Mouse (Mus musculus) heart, adult 2 months (tissue): ENCODE data around the gene Rag1. TPM values are rescaled to one million over a fixed set of nuclear protein-coding genes. Genes with fewer than 3 reads are reported as not detected.

ENCODE experiments used
- DNase-seq, 2 experiments: peaks; one replicate each; pipeline ENCODE4 v3.0.0; 2021
- H3K27ac ChIP-seq: fragments of 200-600 bp; 2 replicates; pipeline ENCODE4 v1.8.1; 2022
- H3K27me3 ChIP-seq: fragments of 200-500 bp; 2 replicates; pipeline ENCODE4 v1.6.1; 2012; ENCODE audit warnings: mild to moderate bottlenecking, low read length, inconsistent platforms, mixed read lengths; ENCODE audit not compliant: control insufficient read depth, insufficient read depth
- H3K36me3 ChIP-seq: fragments of 200-500 bp; 2 replicates; pipeline ENCODE4 v1.6.1; 2012; ENCODE audit warnings: low read length, inconsistent platforms; ENCODE audit not compliant: control insufficient read depth, insufficient read depth
- H3K4me1 ChIP-seq: fragments of 200-500 bp; 2 replicates; pipeline ENCODE4 v1.6.1; 2011; ENCODE audit warnings: low read length; ENCODE audit not compliant: control insufficient read depth, insufficient read depth
- H3K4me3 ChIP-seq: fragments of 200-600 bp; 2 replicates; pipeline ENCODE4 v1.8.1; 2022
- H3K79me2 ChIP-seq: fragments of 200-500 bp; replicated peaks from 2 replicates; pipeline ENCODE4 v1.6.1; 2012; ENCODE audit warnings: mild to moderate bottlenecking, inconsistent platforms, low read length, moderate library complexity, mixed read lengths; ENCODE audit not compliant: control insufficient read depth, insufficient read depth
- H3K9ac ChIP-seq: fragments of 200-500 bp; 2 replicates; pipeline ENCODE4 v1.6.1; 2012; ENCODE audit warnings: low read depth, mild to moderate bottlenecking, control low read depth, inconsistent platforms, low read length, mixed read lengths
- CTCF ChIP-seq: fragments of 200-600 bp; IDR thresholded peaks from 2 replicates; pipeline ENCODE4 v1.8.1; 2022; ENCODE audit warnings: antibody characterized with exemption, mild to moderate bottlenecking, moderate library complexity
- EP300 ChIP-seq: fragments of 200-500 bp; IDR thresholded peaks from 2 replicates; pipeline ENCODE4 v1.6.1; 2011; ENCODE audit warnings: low read depth, low read length, control low read depth; ENCODE audit not compliant: insufficient read depth
- POLR2A ChIP-seq: fragments of 200-500 bp; IDR thresholded peaks from 2 replicates; pipeline ENCODE4 v1.6.1; 2011; ENCODE audit warnings: mild to moderate bottlenecking, low read depth, low read length, control low read depth; ENCODE audit not compliant: insufficient read depth
- WGBS: fragments of 180-500 bp; shearing (Covaris S2); methylation state at CpG from one replicate; pipeline ENCODE4 v1.1.7; 2018; 5-methylcytosine and 5-hydroxymethylcytosine counted together
- intact Hi-C: fragments of 180-260 bp; cut with DNase I; formaldehyde crosslinking; loops from one replicate; pipeline ENCODE4 v1.15.1; 2025
- polyA plus RNA-seq: library from polyadenylated mRNA; depleted of rRNA; stranded (reverse); fragments of >200 nt; gene quantifications from 2 replicates; pipeline ENCODE4 v1.2.3, GENCODE M21; 2012
- total RNA-seq, 2 experiments: library from RNA; stranded (reverse); gene quantifications; 2 replicates each; pipeline ENCODE4 v1.2.3; 2021

Gene Rag1
- total and polyA plus RNA-seq, 3 experiments, result 0.02 to 0.05 TPM; not detected in 1

DNA sequence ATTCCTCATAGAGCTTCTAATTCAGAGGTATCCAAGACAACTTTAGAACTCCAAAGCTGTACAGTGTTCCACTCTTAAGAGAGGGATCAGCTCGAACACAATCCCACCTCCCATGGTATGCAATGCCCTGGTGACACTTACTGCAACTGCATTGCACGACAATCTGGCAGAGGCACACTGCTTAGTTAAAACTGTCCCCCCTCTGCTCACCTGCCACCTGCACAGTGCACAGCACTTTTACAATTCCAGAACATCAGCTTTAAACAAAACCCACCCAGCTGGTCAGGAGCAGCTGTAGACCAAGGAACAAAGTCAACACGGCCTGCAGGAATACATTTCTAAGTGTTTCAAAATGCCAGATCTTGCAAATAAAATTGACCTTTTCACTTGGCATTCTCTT, 28.4 kb downstream of the Rag1 start:
- H3K79me2 ChIP-seq, result 0 out of 2 replicates have a peak, but pooled peaks cover 2% of the 10 kb centered on the region
- H3K27ac ChIP-seq, result no peak overlapping the region
- intact Hi-C loops, result no loop called here
- 77% methylated on average over 3 of the region's 3 CpGs for WGBS
- TF ChIP-seq CTCF, result no peak
- no peak for TF ChIP-seq EP300
- no peak for TF ChIP-seq POLR2A
- no peaks in the 10 kb centered on the region for H3K4me1 ChIP-seq
- no peak for DNase-seq
- H3K4me3 ChIP-seq, result no peak overlapping the region
- H3K36me3 ChIP-seq, result no peaks in the 10 kb centered on the region
- H3K9ac ChIP-seq, result no peak overlapping the region
- H3K27me3 ChIP-seq, result no peaks in the 10 kb centered on the region

- Histone ChIP-seq H3K27me3 (no peaks in the 10 kb centered on the region), H3K4me1 (no peaks in the 10 kb centered on the region), H3K9ac (no peak overlapping the region), H3K36me3 (no peaks in the 10 kb centered on the region), H3K79me2 (peaks cover 2% of the 10 kb centered on the region; the same call in 1 of the 2 replicates), H3K27ac (no peak overlapping the region), H3K4me3 (no peak overlapping the region)
- 88% methylated on average over 4 of the region's 4 CpGs for WGBS
- no peak for TF ChIP-seq EP300
- no peak for TF ChIP-seq CTCF
- no peak for TF ChIP-seq POLR2A
- intact Hi-C loops, result no loop called here
- DNase-seq, result no peak
These were observed 30.9 kb downstream of the Rag1 start for GRCm38 (mm10) chr2:101618373-101618772.

DNA sequence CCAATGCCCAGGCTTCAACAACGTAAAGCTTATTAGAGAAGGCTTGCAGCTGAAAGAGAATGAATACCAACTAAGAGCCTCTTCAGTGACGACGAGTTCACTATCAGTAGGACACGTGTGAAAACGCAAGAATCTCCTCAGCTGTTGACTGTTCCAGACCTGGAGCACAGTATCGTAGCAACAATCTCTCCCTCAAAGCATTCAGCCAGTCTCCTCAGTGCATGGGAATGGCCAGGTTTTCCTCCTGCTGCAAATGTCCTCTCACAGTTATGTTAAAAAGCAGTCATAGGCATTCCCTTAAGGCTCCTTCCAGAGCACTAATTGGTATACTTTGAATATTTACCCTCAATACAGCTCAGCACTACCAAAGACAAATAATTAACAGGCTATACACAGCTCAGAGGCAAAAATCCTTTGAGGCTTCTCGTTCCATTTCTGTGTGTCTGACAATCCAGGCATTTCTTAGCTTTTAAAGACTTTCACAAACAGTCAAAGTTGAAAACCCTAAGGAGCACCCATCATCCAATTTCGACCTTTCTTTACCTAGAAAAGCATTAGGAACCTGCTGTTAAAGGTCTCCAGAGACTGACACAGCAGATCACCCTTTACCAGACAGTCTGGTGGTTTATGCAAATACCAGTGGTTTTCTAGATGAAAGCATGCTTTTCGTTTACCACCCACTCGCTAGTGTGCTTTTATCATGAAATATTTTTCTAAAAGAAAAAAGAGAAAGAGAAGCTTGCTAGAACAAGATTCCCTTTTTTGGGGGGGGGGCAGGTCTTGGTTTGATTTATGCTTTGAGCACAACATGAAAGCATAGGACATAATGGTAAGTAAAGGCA, 33.6 kb downstream of the Rag1 start:
- Histone ChIP-seq H3K4me1 (no peaks in the 10 kb centered on the region; the same call in 1 of the 2 replicates), H3K36me3 (no peaks in the 10 kb centered on the region), H3K9ac (no peak overlapping the region), H3K4me3 (no peak overlapping the region), H3K27me3 (no peaks in the 10 kb centered on the region), H3K79me2 (peaks cover 2% of the 10 kb centered on the region), H3K27ac (no peak overlapping the region)
- no peak for DNase-seq
- no peak for TF ChIP-seq POLR2A
- no peak for TF ChIP-seq EP300
- TF ChIP-seq CTCF, result no peak
- intact Hi-C loops, result no loop called here
- 65% methylated on average over 10 of the region's 10 CpGs for WGBS

- intact Hi-C loops, result no loop called here
- no peak overlapping the region for H3K27ac ChIP-seq
- no peaks in the 10 kb centered on the region; the same call in none of the 2 replicates for H3K79me2 ChIP-seq
- no peak overlapping the region for H3K9ac ChIP-seq
- H3K27me3 ChIP-seq, result no peaks in the 10 kb centered on the region
- no peak for DNase-seq
- H3K4me3 ChIP-seq, result no peak overlapping the region
- TF ChIP-seq CTCF (no peak), POLR2A (no peak), EP300 (no peak)
- no peaks in the 10 kb centered on the region; the same call in 1 of the 2 replicates for H3K4me1 ChIP-seq
- H3K36me3 ChIP-seq, result no peaks in the 10 kb centered on the region
- 87% methylated on average over 3 of the region's 3 CpGs for WGBS
These were observed 38.4 kb downstream of the Rag1 start for GRCm38 (mm10) chr2:101610861-101611260.

DNA sequence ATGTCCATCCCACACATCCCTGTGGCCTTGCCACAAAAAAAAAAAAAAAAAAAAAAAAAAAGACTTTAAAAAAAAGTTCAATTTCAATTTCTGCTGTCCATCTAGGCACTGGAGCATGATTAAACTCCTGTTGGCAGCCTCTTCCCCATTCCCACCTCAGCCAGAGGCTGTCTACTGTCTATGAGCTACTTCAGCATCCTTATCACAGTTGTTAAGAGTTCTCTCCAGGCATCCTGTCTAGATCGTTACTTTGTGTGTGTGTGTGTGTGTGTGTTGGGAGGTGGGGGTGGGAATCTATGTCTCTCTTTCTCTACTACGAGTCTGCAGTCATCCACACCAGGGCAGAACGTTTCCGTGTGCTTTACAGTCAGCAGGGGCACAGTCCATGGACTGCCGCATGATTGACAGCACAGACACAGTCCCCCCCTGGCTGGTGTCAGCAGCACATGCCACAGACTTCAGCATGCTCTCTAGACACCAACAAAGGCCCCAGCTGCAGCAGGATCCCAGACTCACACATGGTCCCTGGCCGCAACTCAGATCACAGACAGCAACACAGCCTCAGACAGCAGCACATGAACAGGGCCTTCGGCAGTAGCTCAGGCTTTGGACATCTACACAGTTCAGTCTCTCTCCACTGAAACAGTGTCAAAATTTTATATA, 40.9 kb downstream of the Rag1 start:
- H3K36me3 ChIP-seq, result no peaks in the 10 kb centered on the region
- WGBS, result 56% methylated on average over 7 of the region's 7 CpGs
- no peaks in the 10 kb centered on the region; the same call in 1 of the 2 replicates for H3K79me2 ChIP-seq
- no peaks in the 10 kb centered on the region; the same call in 1 of the 2 replicates for H3K4me1 ChIP-seq
- intact Hi-C loops, result no loop called here
- DNase-seq, result no peak
- H3K27ac ChIP-seq, result no peak overlapping the region
- H3K27me3 ChIP-seq, result no peaks in the 10 kb centered on the region
- no peak overlapping the region for H3K4me3 ChIP-seq
- H3K9ac ChIP-seq, result no peak overlapping the region
- TF ChIP-seq CTCF (no peak), EP300 (no peak), POLR2A (no peak)

- intact Hi-C loops, result no loop called here
These were observed 46.2 kb downstream of the Rag1 start for GRCm38 (mm10) chr2:101603099-101603498.

More at GRCm38 (mm10) chr2:101603099-101603498, 46.2 kb downstream of the Rag1 start:
- 79% methylated on average over 1 of the region's 1 CpGs for WGBS
- no peak for DNase-seq
- Histone ChIP-seq H3K4me1 (no peaks in the 10 kb centered on the region), H3K79me2 (no peaks in the 10 kb centered on the region), H3K27me3 (no peaks in the 10 kb centered on the region), H3K9ac (no peak overlapping the region), H3K36me3 (no peaks in the 10 kb centered on the region; the same call in 1 of the 2 replicates), H3K4me3 (no peak overlapping the region), H3K27ac (no peak overlapping the region)
- TF ChIP-seq POLR2A (no peak), CTCF (no peak), EP300 (no peak)
